Mouse (Mus musculus): ENCODE data around the gene Gal3st4. TPM values are rescaled to one million over a fixed set of nuclear protein-coding genes. Genes with fewer than 3 reads are reported as not detected.

Gene Gal3st4
- polyA plus RNA-seq, 1 experiment: not detected

GRCm38 (mm10) chr5:138287861-138288260 lies 15.2 kb upstream of the Gal3st4 start:
- H3K27me3 ChIP-seq (ENCODE audit: control insufficient read depth, insufficient read depth, insufficient read length): no peaks in the 10 kb centered on the region
- no peak for TF ChIP-seq CEBPB (IDR thresholded peaks at IDR 0.05; ENCODE audit: insufficient read depth, poor library complexity, severe bottlenecking)
- TF ChIP-seq USF1 (IDR thresholded peaks at IDR 0.05; ENCODE audit: low read depth): no peak
- no peak for TF ChIP-seq TCF3 (IDR thresholded peaks at IDR 0.05; ENCODE audit: insufficient read length, low read depth)
- TF ChIP-seq REST (IDR thresholded peaks at IDR 0.05; ENCODE audit: insufficient read depth, insufficient read length): no peak
- TF ChIP-seq POLR2AphosphoS2 (IDR thresholded peaks at IDR 0.05; ENCODE audit: insufficient read length, low read depth): no peak
- no peak for TF ChIP-seq MAX (IDR thresholded peaks at IDR 0.05; ENCODE audit: low read depth)
- TF ChIP-seq SRF (IDR thresholded peaks at IDR 0.05; ENCODE audit: control insufficient read depth, insufficient read length, low read depth): no peak
- TF ChIP-seq TCF12 (IDR thresholded peaks at IDR 0.05; ENCODE audit: insufficient read depth, poor library complexity, severe bottlenecking): no peak
- no peak for TF ChIP-seq POLR2A (IDR thresholded peaks at IDR 0.05; ENCODE audit: insufficient read length, low read depth)
- no peak overlapping the region for H3K4me3 ChIP-seq
- H3K36me3 ChIP-seq (ENCODE audit: control insufficient read depth, insufficient read depth): no peaks in the 10 kb centered on the region
- H3ac ChIP-seq (ENCODE audit: control insufficient read depth, insufficient read length): no peak overlapping the region
- no peaks in the 10 kb centered on the region for H3K79me2 ChIP-seq (ENCODE audit: control insufficient read depth, insufficient read depth)
- no peak overlapping the region for H3K4me2 ChIP-seq (ENCODE audit: low read depth)

GRCm38 (mm10) chr5:138283540-138283939 lies 10.9 kb upstream of the Gal3st4 start:
- H3ac ChIP-seq (ENCODE audit: control insufficient read depth, insufficient read length): no peak overlapping the region
- TF ChIP-seq TCF12 (IDR thresholded peaks at IDR 0.05; ENCODE audit: insufficient read depth, poor library complexity, severe bottlenecking): no peak
- TF ChIP-seq MAX (IDR thresholded peaks at IDR 0.05; ENCODE audit: low read depth): no peak
- TF ChIP-seq USF1 (IDR thresholded peaks at IDR 0.05; ENCODE audit: low read depth): no peak
- no peak for TF ChIP-seq MYOG (IDR thresholded peaks at IDR 0.05; ENCODE audit: control insufficient read depth in 1 of 3, insufficient read depth in 1 of 3, insufficient read length in 2 of 3, low read depth in 2 of 3)
- no peak for TF ChIP-seq TCF3 (IDR thresholded peaks at IDR 0.05; ENCODE audit: insufficient read length, low read depth)
- TF ChIP-seq MYOD1 (IDR thresholded peaks at IDR 0.05; ENCODE audit: control insufficient read depth in 1 of 3, insufficient read length in 2 of 3, low read depth in 2 of 3): no peak
- no peak for TF ChIP-seq POLR2A (IDR thresholded peaks at IDR 0.05; ENCODE audit: insufficient read length, low read depth)
- no peak for TF ChIP-seq SRF (IDR thresholded peaks at IDR 0.05; ENCODE audit: control insufficient read depth, insufficient read length, low read depth)
- no peak for TF ChIP-seq E2F4 (IDR thresholded peaks at IDR 0.05; ENCODE audit: insufficient read depth)
- TF ChIP-seq CEBPB (IDR thresholded peaks at IDR 0.05; ENCODE audit: insufficient read depth, poor library complexity, severe bottlenecking): no peak
- no peak overlapping the region for H3K4me2 ChIP-seq (ENCODE audit: low read depth)
- no peaks in the 10 kb centered on the region for H3K27me3 ChIP-seq (ENCODE audit: control insufficient read depth, insufficient read depth, insufficient read length)
- H3K4me3 ChIP-seq: no peak overlapping the region
- H3K79me2 ChIP-seq (ENCODE audit: control insufficient read depth, insufficient read depth): no peaks in the 10 kb centered on the region
- H3K36me3 ChIP-seq (ENCODE audit: control insufficient read depth, insufficient read depth): no peaks in the 10 kb centered on the region

- H3K36me3 ChIP-seq (ENCODE audit: control insufficient read depth, insufficient read depth): no peaks in the 10 kb centered on the region
- no peaks in the 10 kb centered on the region for H3K79me2 ChIP-seq (ENCODE audit: control insufficient read depth, insufficient read depth)
- no peak overlapping the region for H3K4me2 ChIP-seq (ENCODE audit: low read depth)
- H3K27me3 ChIP-seq (ENCODE audit: control insufficient read depth, insufficient read depth, insufficient read length): no peaks in the 10 kb centered on the region
- TF ChIP-seq POLR2A (IDR thresholded peaks at IDR 0.05; ENCODE audit: insufficient read length, low read depth): no peak
- no peak for TF ChIP-seq TCF12 (IDR thresholded peaks at IDR 0.05; ENCODE audit: insufficient read depth, poor library complexity, severe bottlenecking)
- TF ChIP-seq REST (IDR thresholded peaks at IDR 0.05; ENCODE audit: insufficient read depth, insufficient read length): no peak
- TF ChIP-seq MAX (IDR thresholded peaks at IDR 0.05; ENCODE audit: low read depth): no peak
- TF ChIP-seq E2F4 (IDR thresholded peaks at IDR 0.05; ENCODE audit: insufficient read depth): no peak
- TF ChIP-seq SRF (IDR thresholded peaks at IDR 0.05; ENCODE audit: control insufficient read depth, insufficient read length, low read depth): no peak
- no peak for TF ChIP-seq TCF3 (IDR thresholded peaks at IDR 0.05; ENCODE audit: insufficient read length, low read depth)
- no peak for TF ChIP-seq MYOG (IDR thresholded peaks at IDR 0.05; ENCODE audit: control insufficient read depth in 1 of 3, insufficient read depth in 1 of 3, insufficient read length in 2 of 3, low read depth in 2 of 3)
- no peak for TF ChIP-seq USF1 (IDR thresholded peaks at IDR 0.05; ENCODE audit: low read depth)
- TF ChIP-seq MYOD1 (IDR thresholded peaks at IDR 0.05; ENCODE audit: control insufficient read depth in 1 of 3, insufficient read length in 2 of 3, low read depth in 2 of 3): no peak
- TF ChIP-seq POLR2AphosphoS2 (IDR thresholded peaks at IDR 0.05; ENCODE audit: insufficient read length, low read depth): no peak
- H3ac ChIP-seq (ENCODE audit: control insufficient read depth, insufficient read length): no peak overlapping the region
- H3K4me3 ChIP-seq: no peak overlapping the region
These were observed 9.2 kb upstream of the Gal3st4 start for GRCm38 (mm10) chr5:138281798-138282197.

- Histone ChIP-seq H3K4me2 (ENCODE audit: low read depth) (no peak overlapping the region), H3K79me2 (ENCODE audit: control insufficient read depth, insufficient read depth) (no peaks in the 10 kb centered on the region), H3ac (ENCODE audit: control insufficient read depth, insufficient read length) (no peak overlapping the region), H3K4me3 (no peak overlapping the region), H3K36me3 (ENCODE audit: control insufficient read depth, insufficient read depth) (no peaks in the 10 kb centered on the region), H3K27me3 (ENCODE audit: control insufficient read depth, insufficient read depth, insufficient read length) (no peaks in the 10 kb centered on the region)
- TF ChIP-seq SRF (IDR thresholded peaks at IDR 0.05; ENCODE audit: control insufficient read depth, insufficient read length, low read depth) (no peak), MYOD1 (IDR thresholded peaks at IDR 0.05; ENCODE audit: control insufficient read depth in 1 of 3, insufficient read length in 2 of 3, low read depth in 2 of 3) (no peak), TCF12 (IDR thresholded peaks at IDR 0.05; ENCODE audit: insufficient read depth, poor library complexity, severe bottlenecking) (no peak), MYOG (IDR thresholded peaks at IDR 0.05; ENCODE audit: control insufficient read depth in 1 of 3, insufficient read depth in 1 of 3, insufficient read length in 2 of 3, low read depth in 2 of 3) (no peak), USF1 (IDR thresholded peaks at IDR 0.05; ENCODE audit: low read depth) (no peak), TCF3 (IDR thresholded peaks at IDR 0.05; ENCODE audit: insufficient read length, low read depth) (no peak), CEBPB (IDR thresholded peaks at IDR 0.05; ENCODE audit: insufficient read depth, poor library complexity, severe bottlenecking) (no peak), E2F4 (IDR thresholded peaks at IDR 0.05; ENCODE audit: insufficient read depth) (no peak), REST (IDR thresholded peaks at IDR 0.05; ENCODE audit: insufficient read depth, insufficient read length) (no peak), MAX (IDR thresholded peaks at IDR 0.05; ENCODE audit: low read depth) (no peak), POLR2A (IDR thresholded peaks at IDR 0.05; ENCODE audit: insufficient read length, low read depth) (no peak), POLR2AphosphoS2 (IDR thresholded peaks at IDR 0.05; ENCODE audit: insufficient read length, low read depth) (no peak)
These were observed 8.2 kb upstream of the Gal3st4 start for GRCm38 (mm10) chr5:138280829-138281228.

- TF ChIP-seq POLR2A (IDR thresholded peaks at IDR 0.05; ENCODE audit: insufficient read length, low read depth) (no peak), USF1 (IDR thresholded peaks at IDR 0.05; ENCODE audit: low read depth) (no peak), REST (IDR thresholded peaks at IDR 0.05; ENCODE audit: insufficient read depth, insufficient read length) (no peak), MYOG (IDR thresholded peaks at IDR 0.05; ENCODE audit: control insufficient read depth in 1 of 3, insufficient read depth in 1 of 3, insufficient read length in 2 of 3, low read depth in 2 of 3) (no peak), TCF3 (IDR thresholded peaks at IDR 0.05; ENCODE audit: insufficient read length, low read depth) (no peak), POLR2AphosphoS2 (IDR thresholded peaks at IDR 0.05; ENCODE audit: insufficient read length, low read depth) (no peak), TCF12 (IDR thresholded peaks at IDR 0.05; ENCODE audit: insufficient read depth, poor library complexity, severe bottlenecking) (no peak), MAX (IDR thresholded peaks at IDR 0.05; ENCODE audit: low read depth) (no peak), SRF (IDR thresholded peaks at IDR 0.05; ENCODE audit: control insufficient read depth, insufficient read length, low read depth) (no peak), MYOD1 (IDR thresholded peaks at IDR 0.05; ENCODE audit: control insufficient read depth in 1 of 3, insufficient read length in 2 of 3, low read depth in 2 of 3) (no peak)
- H3K79me2 ChIP-seq (ENCODE audit: control insufficient read depth, insufficient read depth): no peaks in the 10 kb centered on the region
These were observed 7.8 kb upstream of the Gal3st4 start for GRCm38 (mm10) chr5:138280425-138280768.

More at GRCm38 (mm10) chr5:138280425-138280768, 7.8 kb upstream of the Gal3st4 start:
- H3K4me3 ChIP-seq: no peak overlapping the region
- no peaks in the 10 kb centered on the region for H3K36me3 ChIP-seq (ENCODE audit: control insufficient read depth, insufficient read depth)
- no peak overlapping the region for H3ac ChIP-seq (ENCODE audit: control insufficient read depth, insufficient read length)
- no peak overlapping the region for H3K4me2 ChIP-seq (ENCODE audit: low read depth)
- no peaks in the 10 kb centered on the region for H3K27me3 ChIP-seq (ENCODE audit: control insufficient read depth, insufficient read depth, insufficient read length)
